Mouse (Mus musculus) central nervous system, embryonic 14 days (tissue): ENCODE results near the gene Vmn1r80. TPM values are rescaled to one million over a fixed set of nuclear protein-coding genes. Genes with fewer than 3 reads are reported as not detected.

ENCODE experiments used
- polyA plus RNA-seq: library from polyadenylated mRNA; depleted of rRNA; stranded (reverse); fragments of >200 nt; gene quantifications from 2 replicates; pipeline ENCODE4 v1.2.3, GENCODE M21; 2012; rRNA removed

The Vmn1r80 gene
- not detected in 2 replicates for polyA plus RNA-seq

GRCm38 (mm10) chr7:12188986-12189385 lies at the start of gene Vmn1r80:
Gene Vmn1r80, plus strand, starts transcription at chr7:12189286.

GRCm38 (mm10) chr7:12149957-12150356 lies 39.1 kb upstream of the Vmn1r80 start, which contains the start of gene Vmn1r78:
Gene Vmn1r78, plus strand, starts transcription at chr7:12150257.

GRCm38 (mm10) chr7:12170979-12171378 lies 18.1 kb upstream of the Vmn1r80 start, which contains the start of gene Vmn1r79:
Gene Vmn1r79, plus strand, starts transcription at chr7:12171279.

Other genes starting within 250 kb of the Vmn1r80 start
- gene Vmn1r77, start 152.5 kb upstream of the Vmn1r80 start, polyA plus RNA-seq, result not detected in 2 replicates
- gene Vmn1r78, start 39.0 kb upstream of the Vmn1r80 start, polyA plus RNA-seq, result not detected in 2 replicates
- not detected in 2 replicates for gene Vmn1r79, start 18.0 kb upstream of the Vmn1r80 start, polyA plus RNA-seq
- not detected in 2 replicates for gene Vmn1r81, start 79.0 kb downstream of the Vmn1r80 start, polyA plus RNA-seq
- not detected in 2 replicates for gene Vmn1r82, start 111.1 kb downstream of the Vmn1r80 start, polyA plus RNA-seq
- gene Vmn1r83, start 140.2 kb downstream of the Vmn1r80 start, polyA plus RNA-seq, result not detected in 2 replicates
- not detected in 2 replicates for gene Vmn1r84, start 180.0 kb downstream of the Vmn1r80 start, polyA plus RNA-seq
- 4.2 and 5.0 TPM in 2 replicates for gene Zfp551, start 233.5 kb downstream of the Vmn1r80 start, polyA plus RNA-seq